Mouse (Mus musculus) embryonic fibroblast, embryonic 13.5 days (primary cell): ENCODE results near the gene Hnrnpu.

ENCODE experiments used
- CTCF ChIP-seq: IDR thresholded peaks from 2 replicates; pipeline ENCODE4 v1.5.1; 2011; ENCODE audit warnings: mild to moderate bottlenecking, control low read depth, low read length, moderate library complexity, borderline replicate concordance; ENCODE audit not compliant: insufficient read depth
- POLR2A ChIP-seq: IDR thresholded peaks from 2 replicates; pipeline ENCODE4 v1.6.1; 2011; ENCODE audit warnings: low read depth, mild to moderate bottlenecking, control low read depth, low read length, moderate library complexity

DNA sequence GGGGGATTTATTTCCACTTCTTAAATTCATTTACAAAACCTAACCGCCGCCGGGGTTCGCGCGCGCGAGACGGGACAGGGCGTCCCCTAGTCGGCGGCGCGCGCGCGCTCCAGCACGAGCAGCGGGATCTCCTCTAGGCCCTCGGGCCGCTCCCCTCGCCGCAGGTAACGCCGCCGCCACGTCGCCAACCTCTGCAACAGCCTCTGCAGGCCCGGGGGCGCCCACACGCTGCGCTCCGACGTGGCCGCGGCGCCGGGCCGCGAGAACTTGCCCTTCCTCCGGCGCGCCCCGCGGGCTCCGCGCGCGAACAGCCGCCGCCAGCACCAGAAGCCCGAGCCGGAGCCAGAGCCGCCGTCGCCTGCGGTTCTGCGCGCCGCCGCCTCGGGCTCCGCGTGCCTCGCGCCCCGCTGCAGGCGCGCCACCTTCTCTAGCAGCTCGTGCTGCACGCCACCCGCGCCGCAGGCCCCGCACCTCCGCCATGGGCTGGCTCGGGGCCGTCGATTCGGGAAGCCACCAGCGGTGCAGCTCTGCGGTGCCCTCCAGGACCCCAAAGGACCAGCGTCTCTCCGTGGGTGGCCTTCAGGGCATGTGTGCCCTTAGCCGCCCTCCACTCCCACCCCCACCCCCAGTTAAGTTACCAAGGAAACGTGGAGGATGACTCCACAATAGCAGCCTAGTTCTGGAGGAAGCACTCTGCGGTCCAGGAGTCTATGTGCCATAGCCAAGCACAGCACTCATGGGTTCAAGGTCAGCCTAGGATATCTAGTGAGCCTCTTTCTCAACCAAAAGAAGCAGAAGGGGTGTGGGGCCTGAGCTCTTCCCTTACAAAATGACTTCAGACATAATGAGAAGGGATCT, 61.3 kb downstream of the Hnrnpu start:
- TF ChIP-seq CTCF (no peak), POLR2A (no peak)
